Mouse (Mus musculus) liver, adult 2 months (tissue): ENCODE measurements around the gene Klhdc1. TPM values are rescaled to one million over a fixed set of nuclear protein-coding genes. Genes with fewer than 3 reads are reported as not detected.

Source experiments
- DNase-seq: peaks from one replicate; pipeline ENCODE4 v3.0.0-alpha.2; 2011; ENCODE audit warnings: low read depth, low spot score; ENCODE audit errors: extremely low read depth
- H3K27ac ChIP-seq: fragments of 200-500 bp; replicated peaks from 2 replicates; pipeline ENCODE4 v1.5.1; 2012; ENCODE audit warnings: low read depth, mild to moderate bottlenecking, control low read depth, inconsistent platforms, low read length; ENCODE audit not compliant: insufficient read depth
- H3K27me3 ChIP-seq: fragments of 200-500 bp; 2 replicates; pipeline ENCODE4 v1.6.1; 2012; ENCODE audit warnings: mild to moderate bottlenecking, moderate library complexity, low read length, inconsistent platforms; ENCODE audit not compliant: control insufficient read depth, insufficient read depth
- H3K36me3 ChIP-seq: fragments of 200-500 bp; 2 replicates; pipeline ENCODE4 v1.6.1; 2012; ENCODE audit warnings: low read length, inconsistent platforms; ENCODE audit not compliant: control insufficient read depth, insufficient read depth
- H3K4me1 ChIP-seq: fragments of 200-500 bp; 2 replicates; pipeline ENCODE4 v1.6.1; 2011; ENCODE audit warnings: low read length; ENCODE audit not compliant: control insufficient read depth, insufficient read depth
- H3K4me3 ChIP-seq: fragments of 200-500 bp; 2 replicates; pipeline ENCODE4 v1.5.1; 2011; ENCODE audit warnings: low read depth, mild to moderate bottlenecking, control low read depth, low read length, moderate library complexity; ENCODE audit not compliant: insufficient read depth
- H3K79me2 ChIP-seq: fragments of 200-500 bp; 2 replicates; pipeline ENCODE4 v1.6.1; 2012; ENCODE audit warnings: inconsistent platforms, mild to moderate bottlenecking, low read length, moderate library complexity; ENCODE audit not compliant: control insufficient read depth, insufficient read depth
- H3K9ac ChIP-seq: fragments of 200-500 bp; 2 replicates; pipeline ENCODE4 v1.6.1; 2012; ENCODE audit warnings: low read depth, mild to moderate bottlenecking, control low read depth, inconsistent platforms, low read length
- CTCF ChIP-seq: fragments of 200-500 bp; IDR thresholded peaks from 2 replicates; pipeline ENCODE4 v1.5.1; 2011; ENCODE audit warnings: low read depth, low read length, control low read depth
- POLR2A ChIP-seq: fragments of 200-500 bp; IDR thresholded peaks from 2 replicates; pipeline ENCODE4 v1.6.1; 2011; ENCODE audit warnings: low read length, control low read depth; ENCODE audit not compliant: insufficient read depth; ENCODE audit errors: extremely low read depth
- WGBS: fragments of 180-500 bp; shearing (Covaris S2); methylation state at CpG from one replicate; pipeline ENCODE4 v1.1.7; 2018; 5-methylcytosine and 5-hydroxymethylcytosine counted together
- polyA plus RNA-seq: library from polyadenylated mRNA; depleted of rRNA; stranded (reverse); fragments of >200 nt; gene quantifications from 2 replicates; pipeline ENCODE4 v1.2.3, GENCODE M21; 2012
- total RNA-seq: library from RNA; depleted of rRNA; stranded (reverse); fragments of >200 nt; gene quantifications from 2 replicates; pipeline ENCODE4 v1.2.3, GENCODE M21; 2014

The Klhdc1 gene
- total and polyA plus RNA-seq, 2 experiments, result 0.10 to 0.46 TPM

- no peak overlapping the region for H3K27ac ChIP-seq
- DNase-seq, result no peak
- TF ChIP-seq POLR2A (no peak), CTCF (no peak)
- H3K4me3 ChIP-seq, result no peak overlapping the region
- H3K36me3 ChIP-seq, result no peaks in the 10 kb centered on the region
- no peaks in the 10 kb centered on the region for H3K27me3 ChIP-seq
- H3K9ac ChIP-seq, result no peak overlapping the region
- peaks cover 11% of the 10 kb centered on the region for H3K4me1 ChIP-seq
- H3K79me2 ChIP-seq, result peaks cover 10% of the 10 kb centered on the region; the same call in 1 of the 2 replicates
- WGBS, result 94% methylated on average over 4 of the region's 4 CpGs
Measured at GRCm38 (mm10) chr12:69295651-69296050, 54.7 kb downstream of the Klhdc1 start.

- Histone ChIP-seq H3K79me2 (peaks cover 10% of the 10 kb centered on the region; the same call in 1 of the 2 replicates), H3K4me1 (peaks cover 11% of the 10 kb centered on the region), H3K4me3 (peak within 1 kb of the TSS; percentile 96), H3K27me3 (no peaks in the 10 kb centered on the region), H3K9ac (peak within 1 kb of the TSS; percentile 98), H3K36me3 (peaks cover 3% of the 10 kb centered on the region; the same call in 1 of the 2 replicates), H3K27ac (peak within 1 kb of the TSS; percentile 83)
- DNase-seq, result peak; percentile 53
- WGBS, result under 1% methylated on average over 98 of the region's 98 CpGs
- TF ChIP-seq POLR2A (0 out of 2 replicates have a peak, but pooled peaks have one; percentile 57), CTCF (0 out of 2 replicates have a peak, but pooled peaks have one; percentile 0)
Measured at GRCm38 (mm10) chr12:69296511-69297410, 55.8 kb downstream of the Klhdc1 start, which contains the start of gene Klhdc2. TSS of gene Klhdc2 (plus strand) at chr12:69296681.

- Histone ChIP-seq H3K27me3 (no peaks in the 10 kb centered on the region), H3K27ac (peak overlapping the region; percentile 83), H3K79me2 (peaks cover 10% of the 10 kb centered on the region; the same call in 1 of the 2 replicates), H3K9ac (peak overlapping the region; percentile 98), H3K4me1 (peaks cover 11% of the 10 kb centered on the region), H3K4me3 (peak overlapping the region; percentile 96), H3K36me3 (peaks cover 10% of the 10 kb centered on the region)
- WGBS, result 15% methylated on average over 20 of the region's 20 CpGs
- TF ChIP-seq POLR2A, result no peak
- TF ChIP-seq CTCF, result no peak
- DNase-seq, result peak; percentile 48
Measured at GRCm38 (mm10) chr12:69297411-69298150, 56.6 kb downstream of the Klhdc1 start.

- Histone ChIP-seq H3K27me3 (no peaks in the 10 kb centered on the region), H3K36me3 (peaks cover 14% of the 10 kb centered on the region), H3K4me1 (peaks cover 11% of the 10 kb centered on the region), H3K9ac (no peak overlapping the region), H3K79me2 (peaks cover 10% of the 10 kb centered on the region; the same call in 1 of the 2 replicates), H3K4me3 (no peak overlapping the region), H3K27ac (no peak overlapping the region)
- DNase-seq, result no peak
- 83% methylated on average over 4 of the region's 4 CpGs for WGBS
- TF ChIP-seq CTCF (0 out of 2 replicates have a peak, but pooled peaks have one; percentile 1), POLR2A (no peak)
Measured at GRCm38 (mm10) chr12:69298281-69298680, 57.3 kb downstream of the Klhdc1 start.

GRCm38 (mm10) chr12:69299231-69299630 lies 58.3 kb downstream of the Klhdc1 start:
- H3K79me2 ChIP-seq, result peaks cover 10% of the 10 kb centered on the region; the same call in 1 of the 2 replicates
- H3K27me3 ChIP-seq, result no peaks in the 10 kb centered on the region
- H3K9ac ChIP-seq, result 0 out of 2 replicates have a peak overlapping the region, but pooled peaks have one; percentile 9
- peaks cover 11% of the 10 kb centered on the region for H3K4me1 ChIP-seq
- H3K27ac ChIP-seq, result 0 out of 2 replicates have a peak overlapping the region, but pooled peaks have one; percentile 24
- peak; percentile 77 for DNase-seq
- peaks cover 21% of the 10 kb centered on the region for H3K36me3 ChIP-seq
- TF ChIP-seq CTCF (no peak), POLR2A (no peak)
- H3K4me3 ChIP-seq, result no peak overlapping the region
- 12% methylated on average over 12 of the region's 12 CpGs for WGBS
